Mouse (Mus musculus) cerebellum, adult 8-10 months (tissue): ENCODE results near the gene Tiprl.
A peak's percentile ranks its signal among the peaks of the same experiment; 100 is the strongest.

ENCODE experiments used
- DNase-seq: peaks from one replicate; pipeline ENCODE4 v3.0.0; 2022

Gene Tiprl

GRCm38 (mm10) chr1:165236321-165237298 lies at the start of gene Tiprl:
Gene Tiprl, minus strand, starts transcription at chr1:165236996.
- peak; percentile 98 for DNase-seq

- no peak for DNase-seq
These were observed 47.3 kb upstream of the Tiprl start for GRCm38 (mm10) chr1:165284096-165284495.

- DNase-seq, result no peak
These were observed 46.2 kb upstream of the Tiprl start for GRCm38 (mm10) chr1:165282967-165283345.

GRCm38 (mm10) chr1:165282222-165282966 lies 45.6 kb upstream of the Tiprl start:
- no peak for DNase-seq

- DNase-seq, result peak; percentile 19
These were observed 44.8 kb upstream of the Tiprl start for GRCm38 (mm10) chr1:165281351-165282221.

- no peak for DNase-seq
These were observed 43.9 kb upstream of the Tiprl start for GRCm38 (mm10) chr1:165280741-165281140.

GRCm38 (mm10) chr1:165274946-165275345 lies 38.1 kb upstream of the Tiprl start:
- no peak for DNase-seq

GRCm38 (mm10) chr1:165252027-165252671 lies 15.4 kb upstream of the Tiprl start:
- peak; percentile 43 for DNase-seq

- no peak for DNase-seq
These were observed 13.8 kb upstream of the Tiprl start for GRCm38 (mm10) chr1:165250546-165250945.

- DNase-seq, result no peak
These were observed 12.0 kb upstream of the Tiprl start for GRCm38 (mm10) chr1:165248842-165249241.

- DNase-seq, result no peak
These were observed 11.0 kb upstream of the Tiprl start for GRCm38 (mm10) chr1:165247788-165248187.

GRCm38 (mm10) chr1:165247085-165247484 lies 10.3 kb upstream of the Tiprl start:
- no peak for DNase-seq

- no peak for DNase-seq
These were observed 9.8 kb upstream of the Tiprl start for GRCm38 (mm10) chr1:165246587-165246986.

- DNase-seq, result no peak
These were observed 950 bp downstream of the Tiprl start for GRCm38 (mm10) chr1:165235846-165236245.

GRCm38 (mm10) chr1:165233806-165234205 lies 3.0 kb downstream of the Tiprl start:
- DNase-seq, result no peak

- DNase-seq, result no peak
These were observed 6.1 kb downstream of the Tiprl start for GRCm38 (mm10) chr1:165230691-165231090.

GRCm38 (mm10) chr1:165229577-165229976 lies 7.2 kb downstream of the Tiprl start:
- DNase-seq, result no peak

- DNase-seq, result no peak
These were observed 19.7 kb downstream of the Tiprl start for GRCm38 (mm10) chr1:165217023-165217589.

GRCm38 (mm10) chr1:165215831-165216230 lies 21.0 kb downstream of the Tiprl start:
- DNase-seq, result no peak

GRCm38 (mm10) chr1:165205591-165205990 lies 31.2 kb downstream of the Tiprl start:
- DNase-seq, result no peak

- DNase-seq, result no peak
These were observed 33.2 kb downstream of the Tiprl start for GRCm38 (mm10) chr1:165203488-165204035.
